Mouse (Mus musculus) kidney, postnatal 0 days (tissue): Measurements from ENCODE around the gene Tedc1. TPM values are rescaled to one million over a fixed set of nuclear protein-coding genes. Genes with fewer than 3 reads are reported as not detected.
"Not testable (repeated sequence)": the region's sequence is repeated elsewhere in the genome, so short reads cannot be mapped to it uniquely, and the experiment has no call there.

Experiments used
- ATAC-seq: fragments of 200-750 bp; cut with Nextera tagmentation; replicated peaks from 2 replicates; pipeline ENCODE4 v1.8.0; 2017; ENCODE audit warnings: low read depth, moderate number of reproducible peaks, moderate TSS enrichment, moderate library complexity; ENCODE audit not compliant: low FRiP score
- DNase-seq: peaks from one replicate; pipeline ENCODE4 v3.0.0-alpha.2; 2016; ENCODE audit warnings: low spot score
- H3K27ac ChIP-seq: fragments of 300-500 bp; sonication (generic); 2 replicates; pipeline ENCODE4 v1.5.1; 2014; ENCODE audit warnings: mild to moderate bottlenecking
- H3K27me3 ChIP-seq: fragments of 300-500 bp; sonication (generic); 2 replicates; pipeline ENCODE4 v1.6.1; 2014; ENCODE audit warnings: low read length, mixed read lengths; ENCODE audit not compliant: insufficient read depth
- H3K36me3 ChIP-seq: fragments of 300-500 bp; sonication (generic); 2 replicates; pipeline ENCODE4 v1.6.1; 2014; ENCODE audit warnings: low read length, mixed read lengths; ENCODE audit not compliant: insufficient read depth
- H3K4me1 ChIP-seq: fragments of 300-500 bp; sonication (generic); replicated peaks from 2 replicates; pipeline ENCODE4 v1.6.1; 2014; ENCODE audit warnings: antibody characterized with exemption, low read length, mixed read lengths; ENCODE audit not compliant: insufficient read depth
- H3K4me2 ChIP-seq: fragments of 300-500 bp; sonication (generic); 2 replicates; pipeline ENCODE4 v1.6.1; 2014; ENCODE audit warnings: mild to moderate bottlenecking, low read length, moderate library complexity, mixed read lengths
- H3K4me3 ChIP-seq: fragments of 300-500 bp; sonication (generic); replicated peaks from 2 replicates; pipeline ENCODE4 v1.5.1; 2014; ENCODE audit warnings: low read depth, low read length
- H3K9ac ChIP-seq: fragments of 300-500 bp; sonication (generic); 2 replicates; pipeline ENCODE4 v1.6.1; 2014; ENCODE audit warnings: low read depth, low read length
- H3K9me3 ChIP-seq: fragments of 300-500 bp; sonication (generic); replicated peaks from 2 replicates; pipeline ENCODE4 v1.6.1; 2016; ENCODE audit warnings: low read length, inconsistent platforms, mixed read lengths
- CTCF ChIP-seq: IDR thresholded peaks from 2 replicates; pipeline ENCODE4 v1.5.1; 2016; ENCODE audit warnings: antibody characterized with exemption, low read depth, mild to moderate bottlenecking, moderate library complexity
- WGBS: fragments of 180-500 bp; shearing (Covaris S2); extraction: QIAGEN DNeasy Blood & Tissue Kit; methylation state at CpG from one replicate; pipeline ENCODE4 v1.1.7; 2014; 5-methylcytosine and 5-hydroxymethylcytosine counted together
- polyA plus RNA-seq: library from polyadenylated mRNA; unstranded; fragments of >200 nt; fragmentation: Nextera tagmentation; extraction: Ambion mirVana; gene quantifications from 2 replicates; pipeline ENCODE4 v1.2.1, GENCODE M21; 2015

The Tedc1 gene
- polyA plus RNA-seq, 1 experiment from 2014 or later: 14.8 TPM

- Histone ChIP-seq H3K4me2 (no peak overlapping the region), H3K4me1 (peaks cover 18% of the 10 kb centered on the region), H3K4me3 (no peak overlapping the region), H3K9me3 (no peaks in the 10 kb centered on the region), H3K36me3 (no peaks in the 10 kb centered on the region), H3K27me3 (no peaks in the 10 kb centered on the region; the same call in 1 of the 2 replicates), H3K9ac (no peak overlapping the region), H3K27ac (no peak overlapping the region)
- DNase-seq (no peak), ATAC-seq (no peak)
- 93% methylated on average over 51 of the region's 51 CpGs for WGBS
- TF ChIP-seq CTCF: no peak
Measured at GRCm38 (mm10) chr12:113188349-113189055, 32.3 kb downstream of the Tedc1 start.

- no peak overlapping the region for H3K4me2 ChIP-seq
- no peak for DNase-seq
- H3K4me1 ChIP-seq: no peaks in the 10 kb centered on the region
- H3K4me3 ChIP-seq: no peak overlapping the region
- no peak overlapping the region for H3K9ac ChIP-seq
- H3K27me3 ChIP-seq: no peaks in the 10 kb centered on the region
- no peak for TF ChIP-seq CTCF
- H3K36me3 ChIP-seq: no peaks in the 10 kb centered on the region
- 56% methylated on average over 2 of the region's 2 CpGs for WGBS
- no peak for ATAC-seq
- no peak overlapping the region for H3K27ac ChIP-seq
- H3K9me3 ChIP-seq: no peaks in the 10 kb centered on the region
Measured at GRCm38 (mm10) chr12:113193423-113193822, 37.2 kb downstream of the Tedc1 start.

- not testable (repeated sequence) for H3K27me3 ChIP-seq, H3K4me1 ChIP-seq, H3K4me3 ChIP-seq, H3K9me3 ChIP-seq, H3K36me3 ChIP-seq, H3K4me2 ChIP-seq, H3K9ac ChIP-seq, ATAC-seq, DNase-seq, H3K27ac ChIP-seq
- WGBS: 97% methylated on average over 3 of the region's 6 CpGs
Measured at GRCm38 (mm10) chr12:113199132-113199531, 42.9 kb downstream of the Tedc1 start.

GRCm38 (mm10) chr12:113201301-113201700, 45.1 kb downstream of the Tedc1 start:
- H3K4me1 ChIP-seq: no peaks in the 10 kb centered on the region
- no peak overlapping the region for H3K4me2 ChIP-seq
- H3K9me3 ChIP-seq: no peaks in the 10 kb centered on the region; the same call in 1 of the 2 replicates
- H3K4me3 ChIP-seq: no peak overlapping the region
- no peaks in the 10 kb centered on the region for H3K27me3 ChIP-seq
- no peak overlapping the region for H3K27ac ChIP-seq
- H3K36me3 ChIP-seq: no peaks in the 10 kb centered on the region
- WGBS: 89% methylated on average over 4 of the region's 4 CpGs
- no peak overlapping the region for H3K9ac ChIP-seq
- DNase-seq: no peak
- no peak for TF ChIP-seq CTCF
- no peak for ATAC-seq

GRCm38 (mm10) chr12:113202008-113202407, 45.8 kb downstream of the Tedc1 start:
- Histone ChIP-seq H3K4me1 (no peaks in the 10 kb centered on the region), H3K9ac (no peak overlapping the region), H3K4me2 (no peak overlapping the region), H3K4me3 (no peak overlapping the region), H3K9me3 (no peaks in the 10 kb centered on the region; the same call in 1 of the 2 replicates), H3K27me3 (no peaks in the 10 kb centered on the region), H3K36me3 (no peaks in the 10 kb centered on the region), H3K27ac (no peak overlapping the region)
- ATAC-seq: no peak
- TF ChIP-seq CTCF: no peak
- no peak for DNase-seq

GRCm38 (mm10) chr12:113203522-113203921, 47.3 kb downstream of the Tedc1 start:
- H3K4me3 ChIP-seq: no peak overlapping the region
- no peak overlapping the region for H3K4me2 ChIP-seq
- ATAC-seq: no peak
- no peaks in the 10 kb centered on the region for H3K36me3 ChIP-seq
- H3K9ac ChIP-seq: no peak overlapping the region
- no peak overlapping the region for H3K27ac ChIP-seq
- H3K27me3 ChIP-seq: no peaks in the 10 kb centered on the region
- H3K9me3 ChIP-seq: no peaks in the 10 kb centered on the region; the same call in 1 of the 2 replicates
- whole genome bisulfite sequencing: 75% methylated on average over 7 of the region's 7 CpGs
- TF ChIP-seq CTCF: no peak
- H3K4me1 ChIP-seq: no peaks in the 10 kb centered on the region
- no peak for DNase-seq
